Mouse (Mus musculus): ENCODE data around the gene Rps27rt. TPM values are rescaled to one million over a fixed set of nuclear protein-coding genes. Genes with fewer than 3 reads are reported as not detected.

Rps27rt gene
- polyA plus RNA-seq, 1 experiment = 3,274 TPM

- no peaks in the 10 kb centered on the region for H3K36me3 ChIP-seq (ENCODE audit: control insufficient read depth, insufficient read depth, low read length, poor library complexity, severe bottlenecking)
- no peaks in the 10 kb centered on the region for H3K27me3 ChIP-seq (ENCODE audit: control insufficient read depth, insufficient read depth, low read length, poor library complexity, severe bottlenecking)
- no peak overlapping the region for H3K9ac ChIP-seq (ENCODE audit: low read depth, poor library complexity, severe bottlenecking)
- H3K27ac ChIP-seq (ENCODE audit: insufficient read depth, low read length) = no peak overlapping the region
- H3K9me3 ChIP-seq (replicated peaks; ENCODE audit: control insufficient read depth, insufficient read depth, low read length, poor library complexity, severe bottlenecking) = no peaks in the 10 kb centered on the region
- H3K4me1 ChIP-seq (ENCODE audit: control insufficient read depth, insufficient read depth, low read length) = no peaks in the 10 kb centered on the region
- H3K4me3 ChIP-seq (ENCODE audit: low read depth, low read length) = no peak overlapping the region
- TF ChIP-seq CTCF (IDR thresholded peaks at IDR 0.05; ENCODE audit: low read depth, low read length) = no peak
- TF ChIP-seq POLR2A (IDR thresholded peaks at IDR 0.05; ENCODE audit: insufficient read depth, low read length) = no peak
- no peak for TF ChIP-seq EP300 (IDR thresholded peaks at IDR 0.05; ENCODE audit: insufficient read depth, low read depth, low read length)
Measured at GRCm38 (mm10) chr9:114999771-115000146, 17.2 kb upstream of the Rps27rt start.

DNA sequence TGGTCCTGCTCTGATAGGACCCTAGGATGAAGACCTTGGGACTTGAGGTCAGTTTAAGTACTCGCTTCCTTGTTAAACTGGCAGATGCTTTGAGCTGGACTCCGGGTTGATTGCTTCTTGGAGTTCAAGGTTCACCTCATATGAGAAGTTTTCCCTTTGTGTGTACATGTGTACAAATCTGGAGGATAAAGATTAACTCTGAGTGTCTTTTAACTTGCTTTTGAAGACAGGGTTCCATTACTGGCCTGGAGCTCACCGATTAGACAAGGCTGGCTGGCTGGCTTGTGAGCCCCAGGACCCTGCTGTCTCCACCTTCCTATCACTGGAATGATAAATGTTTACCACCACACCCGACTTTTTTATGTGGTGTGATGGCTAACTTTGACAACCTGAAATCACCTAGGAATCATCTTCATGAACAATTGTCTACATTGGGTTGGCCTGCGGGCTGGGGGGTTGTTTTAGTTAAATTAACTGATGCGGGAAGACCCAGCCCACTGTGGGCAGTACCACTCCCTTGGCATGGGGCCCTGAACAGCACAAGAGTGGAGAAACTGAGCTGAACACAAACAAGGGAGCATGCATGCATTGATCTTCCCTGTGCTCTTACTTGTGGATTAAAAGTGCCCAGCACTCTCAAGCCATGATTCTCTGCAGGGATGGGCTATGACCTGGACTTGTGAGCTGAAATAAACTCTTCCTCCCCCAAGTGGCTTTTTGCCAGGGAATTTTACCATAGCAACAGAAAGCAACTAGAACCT is 16.7 kb upstream of the Rps27rt start:
- H3K9me3 ChIP-seq (replicated peaks; ENCODE audit: control insufficient read depth, insufficient read depth, low read length, poor library complexity, severe bottlenecking) = no peaks in the 10 kb centered on the region
- H3K27ac ChIP-seq (ENCODE audit: insufficient read depth, low read length) = no peak overlapping the region
- H3K27me3 ChIP-seq (ENCODE audit: control insufficient read depth, insufficient read depth, low read length, poor library complexity, severe bottlenecking) = no peaks in the 10 kb centered on the region
- H3K9ac ChIP-seq (ENCODE audit: low read depth, poor library complexity, severe bottlenecking) = no peak overlapping the region
- no peaks in the 10 kb centered on the region for H3K4me1 ChIP-seq (ENCODE audit: control insufficient read depth, insufficient read depth, low read length)
- no peaks in the 10 kb centered on the region for H3K36me3 ChIP-seq (ENCODE audit: control insufficient read depth, insufficient read depth, low read length, poor library complexity, severe bottlenecking)
- no peak overlapping the region for H3K4me3 ChIP-seq (ENCODE audit: low read depth, low read length)
- TF ChIP-seq EP300 (IDR thresholded peaks at IDR 0.05; ENCODE audit: insufficient read depth, low read depth, low read length) (no peak), CTCF (IDR thresholded peaks at IDR 0.05; ENCODE audit: low read depth, low read length) (no peak), POLR2A (IDR thresholded peaks at IDR 0.05; ENCODE audit: insufficient read depth, low read length) (no peak)

GRCm38 (mm10) chr9:114996489-114996888 is 13.9 kb upstream of the Rps27rt start:
- Histone ChIP-seq H3K27ac (ENCODE audit: insufficient read depth, low read length) (no peak overlapping the region), H3K9me3 (replicated peaks; ENCODE audit: control insufficient read depth, insufficient read depth, low read length, poor library complexity, severe bottlenecking) (no peaks in the 10 kb centered on the region), H3K27me3 (ENCODE audit: control insufficient read depth, insufficient read depth, low read length, poor library complexity, severe bottlenecking) (no peaks in the 10 kb centered on the region), H3K9ac (ENCODE audit: low read depth, poor library complexity, severe bottlenecking) (no peak overlapping the region), H3K36me3 (ENCODE audit: control insufficient read depth, insufficient read depth, low read length, poor library complexity, severe bottlenecking) (no peaks in the 10 kb centered on the region), H3K4me1 (ENCODE audit: control insufficient read depth, insufficient read depth, low read length) (no peaks in the 10 kb centered on the region), H3K4me3 (ENCODE audit: low read depth, low read length) (no peak overlapping the region)
- TF ChIP-seq POLR2A (IDR thresholded peaks at IDR 0.05; ENCODE audit: insufficient read depth, low read length) = no peak
- no peak for TF ChIP-seq CTCF (IDR thresholded peaks at IDR 0.05; ENCODE audit: low read depth, low read length)
- no peak for TF ChIP-seq EP300 (IDR thresholded peaks at IDR 0.05; ENCODE audit: insufficient read depth, low read depth, low read length)

DNA sequence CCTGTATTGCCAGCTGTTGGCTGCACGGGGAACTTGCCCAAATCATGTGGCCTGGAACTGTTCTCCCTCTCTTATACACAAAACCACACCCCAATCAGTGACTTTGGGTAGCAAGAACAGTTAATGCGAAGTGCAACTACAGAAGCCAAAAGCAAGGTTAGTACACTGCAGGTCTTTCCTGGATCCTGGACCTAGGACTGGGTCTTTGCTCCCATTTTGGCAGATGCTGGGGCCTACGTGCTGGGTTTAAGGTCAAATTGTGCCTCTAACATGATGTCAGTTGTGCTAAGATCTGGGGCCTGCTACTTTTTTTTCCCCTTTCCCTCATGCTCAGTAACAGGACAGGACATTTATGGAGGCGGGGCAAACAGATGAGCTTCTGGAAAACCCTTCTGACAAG is 13.2 kb upstream of the Rps27rt start:
- H3K9ac ChIP-seq (ENCODE audit: low read depth, poor library complexity, severe bottlenecking) = no peak overlapping the region
- no peak overlapping the region for H3K27ac ChIP-seq (ENCODE audit: insufficient read depth, low read length)
- no peaks in the 10 kb centered on the region for H3K27me3 ChIP-seq (ENCODE audit: control insufficient read depth, insufficient read depth, low read length, poor library complexity, severe bottlenecking)
- no peak overlapping the region for H3K4me3 ChIP-seq (ENCODE audit: low read depth, low read length)
- no peak for TF ChIP-seq CTCF (IDR thresholded peaks at IDR 0.05; ENCODE audit: low read depth, low read length)
- no peak for TF ChIP-seq EP300 (IDR thresholded peaks at IDR 0.05; ENCODE audit: insufficient read depth, low read depth, low read length)
- TF ChIP-seq POLR2A (IDR thresholded peaks at IDR 0.05; ENCODE audit: insufficient read depth, low read length) = no peak
- no peaks in the 10 kb centered on the region for H3K36me3 ChIP-seq (ENCODE audit: control insufficient read depth, insufficient read depth, low read length, poor library complexity, severe bottlenecking)
- H3K9me3 ChIP-seq (replicated peaks; ENCODE audit: control insufficient read depth, insufficient read depth, low read length, poor library complexity, severe bottlenecking) = no peaks in the 10 kb centered on the region
- H3K4me1 ChIP-seq (ENCODE audit: control insufficient read depth, insufficient read depth, low read length) = no peaks in the 10 kb centered on the region

DNA sequence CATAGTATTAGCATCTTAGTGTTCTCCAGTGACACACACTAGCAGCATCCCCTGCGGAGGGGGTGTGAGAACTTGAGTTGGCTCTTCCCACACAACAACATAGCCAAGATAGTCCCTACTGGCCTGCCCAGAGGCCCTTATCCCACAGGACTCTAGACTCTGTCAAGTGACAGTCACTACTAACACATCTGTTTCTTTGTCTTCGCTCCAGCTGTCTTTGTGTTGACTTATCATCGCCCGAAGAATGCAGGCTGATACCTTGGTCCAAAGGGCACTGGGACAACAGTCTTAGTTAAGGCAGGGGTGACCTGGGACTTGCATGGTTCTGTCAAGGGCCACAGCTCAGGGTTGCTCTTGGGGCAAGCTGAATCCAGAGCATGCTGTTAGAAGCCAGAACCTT is 12.7 kb upstream of the Rps27rt start:
- H3K9me3 ChIP-seq (replicated peaks; ENCODE audit: control insufficient read depth, insufficient read depth, low read length, poor library complexity, severe bottlenecking) = no peaks in the 10 kb centered on the region
- no peaks in the 10 kb centered on the region for H3K4me1 ChIP-seq (ENCODE audit: control insufficient read depth, insufficient read depth, low read length)
- TF ChIP-seq CTCF (IDR thresholded peaks at IDR 0.05; ENCODE audit: low read depth, low read length) = no peak
- TF ChIP-seq POLR2A (IDR thresholded peaks at IDR 0.05; ENCODE audit: insufficient read depth, low read length) = no peak
- TF ChIP-seq EP300 (IDR thresholded peaks at IDR 0.05; ENCODE audit: insufficient read depth, low read depth, low read length) = no peak
- H3K4me3 ChIP-seq (ENCODE audit: low read depth, low read length) = no peak overlapping the region
- H3K27me3 ChIP-seq (ENCODE audit: control insufficient read depth, insufficient read depth, low read length, poor library complexity, severe bottlenecking) = no peaks in the 10 kb centered on the region
- no peak overlapping the region for H3K27ac ChIP-seq (ENCODE audit: insufficient read depth, low read length)
- H3K9ac ChIP-seq (ENCODE audit: low read depth, poor library complexity, severe bottlenecking) = no peak overlapping the region
- H3K36me3 ChIP-seq (ENCODE audit: control insufficient read depth, insufficient read depth, low read length, poor library complexity, severe bottlenecking) = no peaks in the 10 kb centered on the region

DNA sequence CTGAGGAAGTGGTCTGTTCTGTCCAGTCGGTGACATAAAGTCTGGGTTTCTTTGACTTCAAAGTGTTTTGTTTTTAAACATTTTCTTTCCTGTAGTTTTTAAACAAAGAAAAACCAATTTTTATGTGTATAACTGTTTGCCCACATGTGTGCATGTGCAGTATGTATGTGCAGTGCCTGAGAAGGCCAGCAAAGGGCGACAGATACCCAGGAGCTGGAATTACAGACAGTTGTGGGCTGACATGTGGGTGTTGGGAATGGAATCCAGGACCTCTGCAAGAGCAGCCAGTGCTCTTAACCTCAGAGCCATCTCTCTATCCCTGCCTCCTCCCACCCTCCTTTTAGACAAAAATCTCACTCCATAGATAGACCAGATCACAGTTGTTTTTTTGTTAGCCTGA is 10.0 kb upstream of the Rps27rt start:
- Histone ChIP-seq H3K4me1 (ENCODE audit: control insufficient read depth, insufficient read depth, low read length) (no peaks in the 10 kb centered on the region), H3K4me3 (ENCODE audit: low read depth, low read length) (no peak overlapping the region), H3K36me3 (ENCODE audit: control insufficient read depth, insufficient read depth, low read length, poor library complexity, severe bottlenecking) (no peaks in the 10 kb centered on the region), H3K27ac (ENCODE audit: insufficient read depth, low read length) (no peak overlapping the region), H3K9ac (ENCODE audit: low read depth, poor library complexity, severe bottlenecking) (no peak overlapping the region), H3K27me3 (ENCODE audit: control insufficient read depth, insufficient read depth, low read length, poor library complexity, severe bottlenecking) (no peaks in the 10 kb centered on the region), H3K9me3 (replicated peaks; ENCODE audit: control insufficient read depth, insufficient read depth, low read length, poor library complexity, severe bottlenecking) (no peaks in the 10 kb centered on the region)
- TF ChIP-seq EP300 (IDR thresholded peaks at IDR 0.05; ENCODE audit: insufficient read depth, low read depth, low read length) (no peak), POLR2A (IDR thresholded peaks at IDR 0.05; ENCODE audit: insufficient read depth, low read length) (no peak), CTCF (IDR thresholded peaks at IDR 0.05; ENCODE audit: low read depth, low read length) (no peak)

All from ES-Bruce4 (cell line).